Mouse (Mus musculus) lung, embryonic 14.5 days (tissue): Measurements from ENCODE around the gene Rsrc1. TPM values are rescaled to one million over a fixed set of nuclear protein-coding genes. Genes with fewer than 3 reads are reported as not detected.
A peak's percentile ranks its signal among the peaks of the same experiment; 100 is the strongest.

Source experiments
- ATAC-seq: fragments of 200-750 bp; cut with Nextera tagmentation; 2 replicates; pipeline ENCODE4 v1.8.0; 2017; ENCODE audit warnings: mild to moderate bottlenecking, moderate TSS enrichment, moderate library complexity; ENCODE audit not compliant: insufficient read depth
- DNase-seq: peaks from one replicate; pipeline ENCODE4 v3.0.0-alpha.2; 2015
- H3K27ac ChIP-seq: fragments of 300-500 bp; sonication (generic); 2 replicates; pipeline ENCODE4 v1.5.1; 2014; ENCODE audit warnings: low read depth, mild to moderate bottlenecking, moderate library complexity
- H3K27me3 ChIP-seq: fragments of 300-500 bp; sonication (generic); 2 replicates; pipeline ENCODE4 v1.6.1; 2014; ENCODE audit warnings: low read length, control low read depth; ENCODE audit not compliant: insufficient read depth
- H3K36me3 ChIP-seq: fragments of 300-500 bp; sonication (generic); 2 replicates; pipeline ENCODE4 v1.6.1; 2014; ENCODE audit warnings: control low read depth; ENCODE audit not compliant: insufficient read depth
- H3K4me1 ChIP-seq: fragments of 300-500 bp; sonication (generic); 2 replicates; pipeline ENCODE4 v1.6.1; 2014; ENCODE audit warnings: antibody characterized with exemption, control low read depth; ENCODE audit not compliant: insufficient read depth
- H3K4me2 ChIP-seq: fragments of 300-500 bp; sonication (generic); 2 replicates; pipeline ENCODE4 v1.6.1; 2014; ENCODE audit warnings: mild to moderate bottlenecking
- H3K4me3 ChIP-seq: fragments of 300-500 bp; sonication (generic); 2 replicates; pipeline ENCODE4 v1.5.1; 2014; ENCODE audit warnings: low read depth, low read length
- H3K9ac ChIP-seq: fragments of 300-500 bp; sonication (generic); 2 replicates; pipeline ENCODE4 v1.6.1; 2014
- H3K9me3 ChIP-seq: fragments of 300-500 bp; sonication (generic); 2 replicates; pipeline ENCODE4 v1.6.1; 2016; ENCODE audit warnings: low read depth, low read length, control low read depth
- CTCF ChIP-seq: IDR thresholded peaks from 2 replicates; pipeline ENCODE4 v1.5.1; 2016; ENCODE audit warnings: antibody characterized with exemption, low read depth
- WGBS: fragments of 180-500 bp; shearing (Covaris S2); extraction: QIAGEN DNeasy Blood & Tissue Kit; methylation state at CpG from one replicate; pipeline ENCODE4 v1.1.7; 2014; 5-methylcytosine and 5-hydroxymethylcytosine counted together
- polyA plus RNA-seq: library from polyadenylated mRNA; unstranded; fragments of >200 nt; fragmentation: Nextera tagmentation; extraction: Ambion mirVana; gene quantifications from 2 replicates; pipeline ENCODE4 v1.2.1, GENCODE M21; 2014

Gene Rsrc1
- polyA plus RNA-seq, 1 experiment from 2014 or later = 38.1 TPM

- H3K27me3 ChIP-seq = peaks cover 95% of the 10 kb centered on the region
- H3K4me2 ChIP-seq = no peak overlapping the region
- H3K27ac ChIP-seq = no peak overlapping the region
- 0 out of 2 replicates have a peak, but pooled peaks cover 4% of the 10 kb centered on the region for H3K4me1 ChIP-seq
- H3K9ac ChIP-seq = no peak overlapping the region
- under 1% methylated on average over 45 of the region's 45 CpGs for WGBS
- TF ChIP-seq CTCF = no peak
- ATAC-seq (no peak), DNase-seq (no peak)
- no peaks in the 10 kb centered on the region for H3K36me3 ChIP-seq
- H3K4me3 ChIP-seq = peak overlapping the region; percentile 8; the same call in 1 of the 2 replicates
- H3K9me3 ChIP-seq = no peaks in the 10 kb centered on the region
Measured at GRCm38 (mm10) chr3:66978457-66979381, 2.5 kb upstream of the Rsrc1 start.

- Histone ChIP-seq H3K4me1 (0 out of 2 replicates have a peak, but pooled peaks cover 4% of the 10 kb centered on the region), H3K4me2 (no peak overlapping the region), H3K27me3 (peaks cover 95% of the 10 kb centered on the region), H3K27ac (no peak overlapping the region), H3K9me3 (no peaks in the 10 kb centered on the region), H3K36me3 (no peaks in the 10 kb centered on the region), H3K4me3 (0 out of 2 replicates have a peak overlapping the region, but pooled peaks have one; percentile 1), H3K9ac (no peak overlapping the region)
- ATAC-seq (no peak), DNase-seq (no peak)
- 7% methylated on average over 9 of the region's 9 CpGs for WGBS
- TF ChIP-seq CTCF = no peak
Measured at GRCm38 (mm10) chr3:66979491-66979890, 1.7 kb upstream of the Rsrc1 start.

GRCm38 (mm10) chr3:66980111-66980975 is 847 bp upstream of the Rsrc1 start:
- no peak for TF ChIP-seq CTCF
- Histone ChIP-seq H3K9me3 (no peaks in the 10 kb centered on the region), H3K27ac (no peak overlapping the region), H3K27me3 (peaks cover 89% of the 10 kb centered on the region), H3K4me2 (peak overlapping the region; percentile 71), H3K9ac (no peak overlapping the region), H3K36me3 (no peaks in the 10 kb centered on the region), H3K4me3 (peak overlapping the region; percentile 41), H3K4me1 (0 out of 2 replicates have a peak, but pooled peaks cover 4% of the 10 kb centered on the region)
- ATAC-seq = no peak
- no peak for DNase-seq
- 3% methylated on average over 29 of the region's 29 CpGs for WGBS

- Histone ChIP-seq H3K27me3 (peaks cover 78% of the 10 kb centered on the region), H3K36me3 (no peaks in the 10 kb centered on the region), H3K9me3 (no peaks in the 10 kb centered on the region), H3K27ac (no peak within 1 kb of the TSS), H3K9ac (peak within 1 kb of the TSS; percentile 28; the same call in 1 of the 2 replicates), H3K4me2 (peak within 1 kb of the TSS; percentile 71), H3K4me3 (peak within 1 kb of the TSS; percentile 41), H3K4me1 (peaks cover 7% of the 10 kb centered on the region; the same call in 1 of the 2 replicates)
- no peak for TF ChIP-seq CTCF
- under 1% methylated on average over 15 of the region's 15 CpGs for WGBS
- no peak for ATAC-seq
- DNase-seq = peak; percentile 52
Measured at GRCm38 (mm10) chr3:66981706-66982105, 516 bp downstream of the Rsrc1 start, which contains the start of gene Shox2. Gene Shox2 (minus strand): TSS chr3:66981771.

- no peak for ATAC-seq
- DNase-seq = peak; percentile 55
- Histone ChIP-seq H3K9ac (no peak overlapping the region), H3K9me3 (no peaks in the 10 kb centered on the region), H3K4me1 (peaks cover 7% of the 10 kb centered on the region; the same call in 1 of the 2 replicates), H3K27me3 (peaks cover 72% of the 10 kb centered on the region), H3K27ac (no peak overlapping the region), H3K4me3 (peak overlapping the region; percentile 41), H3K36me3 (no peaks in the 10 kb centered on the region), H3K4me2 (peak overlapping the region; percentile 71; the same call in 1 of the 2 replicates)
- no peak for TF ChIP-seq CTCF
- WGBS = under 1% methylated on average over 29 of the region's 29 CpGs
Measured at GRCm38 (mm10) chr3:66982181-66982911, 1.2 kb downstream of the Rsrc1 start.

GRCm38 (mm10) chr3:66983481-66983880 is 2.3 kb downstream of the Rsrc1 start:
- H3K4me1 ChIP-seq = peaks cover 7% of the 10 kb centered on the region; the same call in 1 of the 2 replicates
- H3K4me3 ChIP-seq = no peak overlapping the region
- H3K27ac ChIP-seq = no peak overlapping the region
- whole genome bisulfite sequencing = 13% methylated on average over 3 of the region's 3 CpGs
- DNase-seq (no peak), ATAC-seq (no peak)
- no peak for TF ChIP-seq CTCF
- H3K9me3 ChIP-seq = no peaks in the 10 kb centered on the region
- no peak overlapping the region for H3K9ac ChIP-seq
- H3K27me3 ChIP-seq = peaks cover 61% of the 10 kb centered on the region
- no peak overlapping the region for H3K4me2 ChIP-seq
- no peaks in the 10 kb centered on the region for H3K36me3 ChIP-seq
